Mouse (Mus musculus) lung, postnatal 0 days (tissue): ENCODE data around the gene Zfp459.

Source experiments
- CTCF ChIP-seq: IDR thresholded peaks from 2 replicates; pipeline ENCODE4 v1.5.1; 2016; ENCODE audit warnings: antibody characterized with exemption, mild to moderate bottlenecking
- EP300 ChIP-seq: IDR thresholded peaks from 2 replicates; pipeline ENCODE4 v1.6.1; 2016; ENCODE audit warnings: antibody characterized with exemption, mild to moderate bottlenecking, control low read depth

GRCm38 (mm10) chr13:67451172-67452020 lies 30.2 kb upstream of the Zfp459 start, which contains the start of gene Zfp874a:
- no peak for TF ChIP-seq CTCF
- TF ChIP-seq EP300: peak; percentile 41
